8 mouse cellular contexts compared by ENCODE assay signal in the genomic region with DNA sequence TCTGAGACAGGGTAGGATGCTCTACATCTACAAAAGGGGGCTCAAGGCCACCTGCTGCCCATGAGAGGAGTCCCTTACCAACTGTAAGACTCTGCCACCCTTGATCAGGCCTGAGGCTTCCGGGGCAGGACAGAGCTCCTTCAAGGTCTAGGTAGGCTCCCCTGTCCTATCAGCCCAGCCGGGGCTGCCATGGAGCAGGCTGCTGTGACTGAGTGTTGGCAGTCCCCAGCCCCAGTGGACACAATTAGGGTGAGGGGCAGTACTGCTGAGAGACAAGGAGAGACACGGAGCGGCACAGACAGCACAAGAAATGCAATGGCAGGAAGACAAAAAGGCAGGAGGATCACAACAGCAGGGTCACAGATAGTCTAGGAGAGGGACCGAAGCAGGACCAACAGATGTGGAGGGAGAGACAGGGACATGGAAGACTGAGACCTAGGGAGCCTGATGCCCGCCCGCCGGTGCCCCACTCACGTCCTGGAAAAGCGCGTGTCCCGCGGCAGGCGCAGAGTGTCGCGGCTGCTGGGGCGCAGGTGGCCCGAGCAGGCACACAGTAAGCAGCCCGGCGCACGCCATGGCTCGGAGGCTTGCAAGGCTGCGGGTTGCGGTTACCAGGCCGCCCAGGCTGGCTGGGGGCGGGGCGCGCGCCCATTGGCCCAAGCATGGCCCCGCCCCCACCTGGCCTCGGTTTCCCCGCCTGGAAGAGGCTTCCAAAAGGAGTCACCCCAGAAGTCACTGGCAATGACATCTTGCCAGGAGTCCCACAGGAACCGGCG. TPM values are rescaled to one million over a fixed set of nuclear protein-coding genes. Genes with fewer than 3 reads are reported as not detected.
DNase-seq lines count a peak whose midpoint lies in the region; ATAC-seq and TF ChIP-seq lines count a peak whose summit lies in the region.

A gene (minus strand): TSS at position 627 of the 776 bp plus-strand sequence.

- peaks cover 26% of the 10 kb centered on the region for H3K36me3 ChIP-seq in lung, embryonic 15.5 days

- H3K27ac ChIP-seq in lung, embryonic 15.5 days = no peak within 1 kb of the TSS
- H3K27ac ChIP-seq in layer of hippocampus, adult 2 months = peak within 1 kb of the TSS; percentile 82

- 8% methylated on average over 34 of the region's 34 CpGs for WGBS in lung, embryonic 15.5 days

- H3K4me3 ChIP-seq in lung, embryonic 15.5 days = peak within 1 kb of the TSS; percentile 17; the same call in 1 of the 2 replicates
- peak within 1 kb of the TSS; percentile 62 for H3K4me3 ChIP-seq in layer of hippocampus, adult 2 months

- no peak for DNase-seq in lung, postnatal 14 days
- DNase-seq in cerebellum, postnatal 14 days = peak; percentile 88 to 93
- peak; percentile 54 for DNase-seq in gastrocnemius, postnatal 25 days
- peak in 1 of 2 experiments; percentile 60 for DNase-seq in layer of hippocampus, adult 2 months (ENCODE audit: low spot score in 2 of 2)
- peak; percentile 29 to 46 for DNase-seq in lung, postnatal 4 days
- peak; percentile 57 to 59 for DNase-seq in right cerebral cortex, postnatal 36 days (ENCODE audit: low spot score in 2 of 2)
- DNase-seq in ovary, postnatal 14 days (ENCODE audit: low spot score) = no peak

- ATAC-seq in lung, embryonic 15.5 days (ENCODE audit: borderline replicate concordance, extremely low read depth, low FRiP score, low TSS enrichment) = no peak

- no peak for TF ChIP-seq CTCF in layer of hippocampus, adult 2 months (conservative IDR thresholded peaks at IDR 0.05)

- no peaks in the 10 kb centered on the region for H3K9me3 ChIP-seq in lung, embryonic 15.5 days

- peak within 1 kb of the TSS; percentile 54 for H3K4me2 ChIP-seq in lung, embryonic 15.5 days

- H3K27me3 ChIP-seq in lung, embryonic 15.5 days = no peaks in the 10 kb centered on the region

- H3K4me1 ChIP-seq in lung, embryonic 15.5 days = peaks cover 29% of the 10 kb centered on the region

- H3K9ac ChIP-seq in lung, embryonic 15.5 days = peak within 1 kb of the TSS; percentile 32; the same call in 1 of the 2 replicates

RNA-seq across cellular contexts. Expression of the gene that starts here (rescaled TPM):
- 2.1 and 2.9 TPM in 2 replicates for polyA plus RNA-seq in lung, embryonic 15.5 days (2015; fragmentation: Nextera tagmentation; extraction: Ambion mirVana)
- total RNA-seq in gastrocnemius, postnatal 25 days (2021) = 1 to 10 TPM in 1 of 2 experiments, under 1 TPM in 1; 0.69 to 1.4 TPM
- 10 to 100 TPM; 30.0 to 34.9 TPM for total RNA-seq in layer of hippocampus, adult 2 months (2021)

Comparison
In these comparisons a context has a peak if more than half of its experiments do, and no peak if none do; other contexts are left out.
1. RNA of the gene that starts here (total RNA-seq): 30.0 to 34.9 TPM in layer of hippocampus, adult 2 months; 0.69 to 1.4 TPM in gastrocnemius, postnatal 25 days; every median in the first group is over 10 times any median in the second.
2. DNase-seq: peak in cerebellum, postnatal 14 days (2 of 2), gastrocnemius, postnatal 25 days (single experiment), lung, postnatal 4 days (2 of 2) and right cerebral cortex, postnatal 36 days (2 of 2); none in lung, postnatal 14 days (single experiment) and ovary, postnatal 14 days (single experiment).